Mouse (Mus musculus) granulocyte monocyte progenitor cell, adult 5-6 weeks (primary cell): ENCODE results near the gene Gng2. TPM values are rescaled to one million over a fixed set of nuclear protein-coding genes. Genes with fewer than 3 reads are reported as not detected.
A peak's percentile ranks its signal among the peaks of the same experiment; 100 is the strongest.

Source experiments
- ATAC-seq: replicated peaks from 2 replicates; pipeline ENCODE4 v1.8.0; 2016; ENCODE audit warnings: mild to moderate bottlenecking, moderate TSS enrichment, inconsistent platforms; ENCODE audit not compliant: poor library complexity, severe bottlenecking
- total RNA-seq, 2 experiments: library from RNA; stranded (forward) in 1 of 2; stranded (reverse) in 1 of 2; fragments of 200-712, 200-1000 nt in 1 of 2; fragments of >200 nt in 1 of 2; fragmentation: Nextera tagmentation in 1 of 2; gene quantifications; 2 replicates each; pipeline ENCODE4 v1.2.3; 2014 to 2017

The Gng2 gene
- total RNA-seq, 2 experiments from 2014 or later: 36.0 to 52.6 TPM

DNA sequence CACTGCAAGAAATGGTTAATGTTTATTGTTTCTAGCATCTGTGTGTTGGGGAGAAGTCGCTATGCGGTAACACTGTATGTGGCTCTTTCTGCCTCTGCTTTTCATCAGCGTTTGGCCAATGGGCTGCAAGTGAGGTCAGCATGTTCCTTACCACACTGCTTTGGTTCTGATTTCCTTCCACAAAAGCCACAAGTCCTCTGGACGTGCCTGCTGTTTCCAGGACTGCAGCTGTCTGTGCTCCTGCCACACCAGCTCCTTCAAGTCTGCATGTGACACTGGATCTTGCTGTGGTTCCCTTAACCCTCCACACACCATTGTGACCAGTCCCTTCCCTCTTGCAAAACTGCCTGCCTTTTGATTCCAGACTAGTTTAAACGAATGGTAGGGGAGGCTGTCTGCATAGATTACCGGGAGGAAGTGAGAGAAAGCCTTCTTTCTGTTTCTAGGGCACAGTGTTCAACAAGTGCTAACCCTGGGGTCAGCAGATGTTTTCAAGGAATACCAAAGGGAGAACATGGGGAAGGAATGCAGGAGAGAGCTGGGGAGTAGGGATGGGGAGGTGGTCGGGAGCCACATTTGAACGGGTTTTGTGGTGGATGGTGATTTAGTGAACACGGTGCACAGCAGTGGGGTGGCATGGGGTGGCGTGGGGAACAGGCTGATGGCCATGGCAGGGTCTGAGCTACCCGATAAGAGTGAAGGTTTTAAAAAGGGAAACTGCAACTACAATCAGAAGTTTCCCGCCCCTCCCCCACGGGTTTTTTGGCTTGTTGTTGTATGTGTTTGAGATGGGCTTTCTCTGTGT, 7.9 kb upstream of the Gng2 start:
- ATAC-seq: peak; percentile 88

DNA sequence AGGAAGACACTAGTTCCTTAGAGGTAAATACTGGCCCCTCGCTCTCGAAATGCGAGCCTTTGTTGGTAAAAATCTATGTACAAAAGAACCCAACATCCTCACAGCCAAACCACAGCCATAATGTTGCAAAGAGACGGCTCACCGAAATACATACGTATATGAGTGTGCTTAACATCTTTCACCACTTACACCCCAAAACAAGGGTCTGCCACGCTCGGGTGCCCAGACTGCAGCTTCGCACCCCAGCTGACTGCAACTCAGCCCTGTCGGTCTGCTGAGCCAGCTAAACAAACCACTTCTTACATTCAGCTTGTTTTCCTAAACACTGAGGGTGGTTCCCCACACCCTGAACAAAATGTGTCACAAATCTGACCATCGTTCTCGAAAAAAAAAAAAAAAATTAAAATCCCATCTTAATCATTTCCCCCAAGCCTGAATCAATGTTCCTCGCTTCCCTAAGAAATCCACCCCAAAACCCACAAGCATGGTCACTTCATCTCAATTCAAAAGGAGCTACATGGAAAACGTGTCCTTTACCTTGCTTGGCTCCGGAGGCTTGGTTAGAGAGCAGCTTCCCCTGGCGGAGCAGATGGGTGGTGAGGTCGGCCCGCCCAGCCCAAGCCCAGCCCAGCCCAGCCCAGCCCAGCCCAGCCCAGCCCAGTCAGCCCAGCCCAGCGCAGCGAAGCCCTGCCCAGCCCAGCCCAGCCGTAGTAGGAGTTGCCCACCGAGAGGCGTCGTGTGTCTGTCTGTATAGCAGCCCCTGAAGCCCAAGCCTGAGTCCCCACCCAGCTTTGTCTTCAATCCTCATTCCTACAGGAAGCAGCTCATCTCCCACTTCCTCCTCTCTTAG, 781 bp downstream of the Gng2 start:
- peak; percentile 74 for ATAC-seq

DNA sequence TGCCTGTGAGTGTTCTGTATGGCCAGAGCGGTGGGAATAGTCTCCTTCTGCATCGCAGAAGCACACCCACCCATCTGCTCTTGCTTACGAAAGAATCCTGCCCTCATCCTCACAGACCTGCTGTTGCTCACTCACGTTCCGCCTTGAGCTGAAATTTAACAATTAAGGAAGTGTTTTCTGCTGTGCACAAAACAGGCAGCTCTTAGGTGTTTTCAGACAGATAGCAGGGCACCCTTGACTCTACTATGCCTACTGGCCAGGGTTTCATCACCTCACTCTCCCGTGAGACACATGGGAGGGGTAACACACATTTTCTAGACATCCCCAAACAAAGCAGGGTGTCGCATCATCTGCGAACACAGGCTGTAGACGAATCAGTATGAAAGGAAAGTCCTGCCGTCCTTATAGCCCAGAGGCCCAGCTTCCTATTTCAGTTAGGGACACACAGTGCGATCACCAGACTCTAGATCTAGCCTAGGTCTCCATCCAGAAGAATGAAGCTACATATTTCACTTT, 2.4 kb downstream of the Gng2 start:
- peak; percentile 46 for ATAC-seq

DNA sequence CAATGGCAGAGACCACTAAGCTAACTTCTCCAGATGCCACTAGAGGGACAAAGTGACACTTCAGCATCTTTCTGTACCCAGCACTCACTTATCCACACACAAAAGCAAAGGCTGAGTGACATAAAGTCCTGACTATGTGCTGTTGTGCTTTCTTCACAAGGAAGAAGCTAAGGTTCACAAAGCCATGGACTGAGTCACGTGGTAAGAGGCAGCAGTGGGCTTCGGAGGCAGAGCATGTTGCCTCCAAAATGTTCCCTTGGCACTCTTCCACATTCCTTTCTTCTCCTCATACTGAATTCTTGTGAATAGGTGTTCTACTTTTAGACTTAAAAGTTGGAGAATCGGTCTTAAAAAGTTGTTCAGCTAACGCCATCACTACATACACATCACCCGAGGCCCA, 3.0 kb downstream of the Gng2 start:
- no peak for ATAC-seq

DNA sequence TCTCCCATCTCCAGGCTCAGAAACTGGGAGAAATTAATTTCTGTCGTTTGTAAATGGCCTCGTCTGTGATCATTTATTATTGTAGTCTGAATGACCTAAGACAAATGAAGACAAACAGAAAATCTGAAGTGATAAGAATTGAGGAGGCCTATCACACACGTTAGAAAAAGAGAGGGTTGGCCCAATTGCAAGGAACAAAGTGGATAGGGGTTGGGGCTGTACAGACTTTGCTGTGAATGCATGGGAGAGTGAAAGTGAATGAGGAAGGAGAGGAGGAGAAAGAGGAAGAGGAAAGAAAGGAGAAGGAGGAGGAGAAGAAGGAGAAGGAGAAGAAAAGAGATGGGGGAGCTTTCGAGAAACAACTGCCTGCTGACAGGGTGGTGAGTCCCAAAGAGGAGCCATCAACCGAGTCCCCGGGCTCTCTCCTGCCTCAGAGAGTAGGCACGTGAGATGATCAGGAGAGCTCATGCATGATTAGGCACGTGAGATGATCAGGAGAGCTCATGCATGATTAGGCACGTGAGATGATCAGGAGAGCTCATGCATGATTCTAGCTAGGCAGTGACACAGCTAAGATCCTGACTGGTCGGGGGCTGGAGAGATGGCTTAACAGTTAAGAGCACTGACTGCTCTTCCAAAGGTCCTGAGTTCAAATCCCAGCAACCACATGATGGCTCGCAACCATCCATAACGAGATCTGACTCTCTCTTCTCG, 5.0 kb downstream of the Gng2 start:
- ATAC-seq: peak; percentile 26

DNA sequence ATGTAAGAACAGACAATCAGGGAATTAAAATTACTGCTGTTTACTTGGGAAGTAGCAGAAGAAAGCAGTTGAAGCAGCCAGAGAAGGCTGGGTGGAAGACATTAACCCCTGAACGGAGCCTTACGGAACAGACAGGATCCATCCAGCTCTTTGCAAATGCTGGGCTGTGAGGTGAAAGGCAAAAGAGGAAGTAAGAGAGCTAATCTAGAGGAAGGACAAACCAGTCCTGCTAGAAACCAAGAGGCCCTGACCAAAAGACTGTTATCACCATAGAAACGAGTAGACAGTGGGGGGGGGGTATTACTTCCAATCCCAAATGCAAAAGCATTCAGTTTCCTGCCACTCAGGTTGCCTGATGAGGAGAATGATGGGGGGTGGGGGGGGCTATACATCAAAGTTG, 6.6 kb downstream of the Gng2 start:
- peak; percentile 49 for ATAC-seq

DNA sequence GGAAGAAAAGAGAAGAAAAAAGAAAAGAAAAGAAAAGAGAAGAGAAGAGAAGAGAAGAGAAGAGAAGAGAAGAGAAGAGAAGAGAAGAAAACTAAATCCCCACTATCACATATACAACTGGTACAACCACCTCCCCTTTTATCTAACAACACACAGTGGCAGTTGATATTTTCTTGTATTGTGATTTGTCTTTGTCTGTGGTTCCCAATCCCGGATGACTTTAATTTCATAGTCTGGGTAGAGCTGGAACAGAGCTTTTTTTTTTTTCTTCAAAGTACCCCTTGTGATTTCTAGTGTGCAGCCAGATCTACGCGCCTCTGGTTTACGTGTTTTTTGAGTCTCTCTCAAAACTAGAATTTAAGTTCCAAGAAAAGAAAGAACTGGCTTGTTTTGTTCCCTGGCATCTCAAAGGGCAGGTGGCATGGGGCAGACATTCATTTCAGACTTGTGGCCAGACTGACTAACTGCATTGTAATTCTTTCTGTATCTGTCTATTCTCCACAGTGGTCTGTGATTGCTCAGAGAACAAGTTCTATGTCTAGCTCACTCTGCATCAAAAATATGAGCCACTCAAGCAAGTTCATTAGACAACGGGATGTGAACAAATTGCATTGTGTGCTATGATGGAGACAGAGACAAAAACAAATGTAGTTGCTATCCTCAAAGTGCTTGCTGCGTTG, 7.2 kb downstream of the Gng2 start:
- ATAC-seq: no peak

DNA sequence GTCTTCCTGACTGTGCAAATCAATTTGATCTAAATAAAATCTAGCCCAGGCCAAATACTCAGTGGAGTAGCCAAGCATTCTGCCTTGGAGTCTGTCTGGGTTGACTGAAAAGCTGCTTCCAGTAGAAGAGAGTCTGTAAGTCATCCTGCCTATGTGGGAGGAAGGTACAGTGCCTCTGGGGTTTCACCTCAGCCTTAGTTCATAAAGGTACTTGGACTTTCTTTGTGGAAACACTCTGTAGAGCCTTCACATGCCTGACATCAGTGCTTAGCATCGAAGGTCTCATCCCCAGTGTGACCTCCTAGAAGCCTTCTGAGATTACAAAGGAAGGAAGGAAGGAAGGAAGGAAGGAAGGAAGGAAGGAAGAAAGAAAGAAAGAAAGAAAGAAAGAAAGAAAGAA, 7.9 kb downstream of the Gng2 start:
- ATAC-seq: no peak

DNA sequence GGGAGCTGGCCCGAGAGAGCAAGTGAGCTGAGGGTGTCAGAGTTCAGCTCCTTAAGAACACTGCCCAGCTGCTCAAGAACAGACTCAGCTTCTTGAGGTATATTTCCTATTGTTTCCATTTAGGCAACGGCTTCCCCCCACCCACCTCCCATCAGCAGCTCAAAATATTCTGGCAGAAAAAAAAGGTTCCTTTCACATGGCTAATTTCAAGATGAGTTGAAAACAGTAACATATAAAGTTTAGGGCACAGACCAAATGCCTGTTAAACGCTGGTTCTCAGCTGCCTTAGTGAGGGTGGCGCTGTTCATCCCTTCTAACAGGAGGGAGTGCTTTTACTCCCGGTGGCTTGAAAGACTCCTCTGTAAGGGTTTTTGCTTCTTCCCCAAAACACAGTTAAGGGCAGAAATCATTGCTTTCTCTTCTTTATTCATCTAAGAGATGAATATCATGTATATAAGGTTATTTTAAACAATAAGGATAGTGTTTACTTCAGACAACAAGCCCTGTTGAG, 8.4 kb downstream of the Gng2 start:
- ATAC-seq: no peak

DNA sequence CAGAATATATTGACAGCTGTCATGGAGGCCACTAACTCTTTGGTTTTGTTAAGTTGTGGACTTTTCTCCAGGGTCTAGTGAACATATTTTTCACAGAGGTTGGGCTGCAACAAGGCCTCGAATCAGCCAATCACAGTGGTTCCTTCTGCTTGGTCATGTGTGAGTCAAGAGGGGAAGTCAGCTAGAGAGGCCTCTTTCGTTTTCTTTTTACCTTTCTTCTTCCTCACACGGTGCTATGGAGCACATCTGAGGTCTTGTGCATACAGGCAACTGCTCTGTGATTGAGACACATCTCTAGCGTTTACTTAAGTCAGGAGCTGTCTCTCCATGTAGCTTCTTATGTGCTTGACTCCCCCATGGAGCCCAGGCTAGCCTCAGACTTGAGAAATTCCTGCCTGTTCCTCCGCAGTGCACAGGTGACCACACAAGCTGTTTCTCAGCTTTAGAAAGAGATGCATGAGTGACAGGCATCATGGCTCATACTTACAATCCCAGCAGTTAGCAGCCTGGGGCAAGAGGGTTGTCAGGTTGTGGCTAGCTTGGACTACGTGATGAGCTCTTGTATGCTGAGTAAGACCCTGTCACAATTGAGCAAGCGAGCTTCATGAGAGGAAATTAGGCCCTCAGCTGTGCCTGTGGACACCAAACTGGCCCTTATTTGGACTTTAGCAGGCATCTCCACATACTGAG, 9.0 kb downstream of the Gng2 start:
- peak; percentile 59 for ATAC-seq

DNA sequence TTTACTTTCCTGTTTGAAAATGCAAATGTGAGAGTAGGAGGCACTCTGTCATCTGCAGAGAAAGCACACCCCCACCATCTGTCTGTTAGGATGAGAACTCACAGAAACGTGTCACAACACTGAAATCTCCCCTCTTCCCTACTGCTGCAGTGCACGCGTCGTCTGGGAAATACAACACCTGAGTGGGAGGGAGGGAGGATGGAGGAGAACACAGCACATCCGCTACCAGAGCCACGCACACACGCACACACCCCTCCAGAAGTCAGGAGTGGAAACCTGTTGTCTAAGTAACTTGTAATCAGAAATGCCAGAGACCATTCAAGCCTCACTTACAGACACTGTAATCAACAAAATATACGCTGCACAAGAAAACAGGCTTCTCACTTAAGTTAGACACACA, 9.9 kb downstream of the Gng2 start:
- ATAC-seq: no peak

DNA sequence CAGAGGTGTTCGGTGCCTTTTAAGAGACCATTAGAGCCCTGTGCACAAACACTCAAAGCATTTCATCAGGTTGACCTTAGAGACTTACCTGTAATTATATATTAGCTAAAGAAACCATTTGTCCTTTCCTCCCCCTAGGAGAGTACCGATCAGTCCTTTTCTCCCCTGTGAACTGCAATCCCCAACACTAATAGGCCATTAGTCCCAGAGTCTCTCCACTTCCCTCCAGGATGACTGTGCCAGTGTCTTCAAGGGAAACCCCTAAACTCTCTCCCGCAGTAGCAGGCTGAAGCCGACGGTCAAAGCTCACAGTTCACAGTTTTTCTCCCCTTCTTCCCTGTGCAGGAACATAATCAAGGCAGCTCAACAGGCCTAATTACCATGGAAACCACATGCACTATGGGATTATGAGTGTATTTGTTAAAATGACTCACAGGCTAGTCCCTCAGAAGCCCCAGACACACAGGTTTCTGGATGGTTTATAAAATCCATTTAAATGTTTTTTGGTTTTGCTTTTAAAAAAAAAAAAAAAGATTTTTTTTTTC, 13.4 kb downstream of the Gng2 start:
- ATAC-seq: no peak

DNA sequence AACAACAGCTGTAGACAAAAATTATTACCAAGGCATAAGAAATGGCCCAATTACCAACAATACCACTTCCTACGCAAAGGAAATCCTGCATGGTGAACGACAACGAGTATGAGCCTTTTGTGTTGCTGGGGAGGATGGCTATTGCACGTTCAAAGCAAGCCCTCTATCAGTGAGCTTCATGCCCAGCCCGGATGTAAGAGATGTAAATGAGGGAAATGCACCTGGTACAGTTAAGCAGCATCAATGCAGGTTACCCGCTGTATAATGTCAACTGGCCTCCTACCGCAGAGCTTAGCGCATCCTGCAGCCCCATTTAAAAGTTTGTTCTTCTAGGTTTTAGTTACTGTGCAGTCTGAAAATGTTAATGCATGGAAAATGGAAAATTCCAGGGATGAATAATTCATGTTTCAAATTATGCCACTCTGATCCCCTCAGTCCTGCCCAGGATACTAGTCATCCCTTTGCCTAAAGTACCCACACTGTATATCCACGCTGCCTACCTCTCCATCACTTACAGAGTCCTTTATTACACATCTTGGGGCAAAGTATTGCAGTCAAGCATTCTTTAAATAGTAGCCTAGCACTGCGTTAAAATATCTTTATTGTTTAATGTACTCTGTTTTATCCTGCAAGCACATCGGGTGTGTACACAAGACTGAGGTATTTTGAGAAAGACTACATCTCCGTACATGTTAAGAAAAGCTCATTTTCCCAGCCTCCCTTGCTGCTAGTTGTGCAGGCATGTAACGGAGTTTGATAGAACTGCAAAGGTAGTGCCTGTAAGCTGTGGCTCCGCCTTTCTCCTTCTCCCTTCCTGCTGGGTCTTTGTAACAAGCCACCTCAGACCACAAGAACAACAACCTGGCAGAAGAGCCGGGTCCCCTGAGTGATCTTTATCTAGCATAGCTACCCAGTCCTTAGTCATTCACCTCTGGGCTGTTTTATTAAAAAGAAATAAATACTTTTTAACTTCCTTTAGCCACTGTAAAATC, 15.2 kb downstream of the Gng2 start:
- no peak for ATAC-seq

DNA sequence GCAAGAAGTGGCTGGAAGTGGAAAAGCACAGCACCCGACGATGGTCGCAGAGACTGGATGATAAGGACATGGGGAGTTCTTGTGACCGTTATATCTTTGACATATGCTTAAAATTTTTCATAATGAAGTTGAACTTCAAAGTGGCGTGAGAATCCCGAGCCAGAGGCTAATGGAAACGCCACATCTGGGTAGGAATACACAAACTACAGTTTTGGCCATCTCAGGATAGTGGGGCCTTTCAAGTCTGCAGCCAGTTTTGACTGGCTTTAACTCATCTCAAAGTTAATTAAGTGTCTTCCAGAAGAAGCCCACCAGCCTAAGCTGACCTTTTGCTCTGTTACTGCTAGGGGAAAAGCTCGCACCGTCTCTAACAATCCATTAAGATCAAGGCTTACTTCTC, 17.6 kb downstream of the Gng2 start:
- ATAC-seq: no peak

DNA sequence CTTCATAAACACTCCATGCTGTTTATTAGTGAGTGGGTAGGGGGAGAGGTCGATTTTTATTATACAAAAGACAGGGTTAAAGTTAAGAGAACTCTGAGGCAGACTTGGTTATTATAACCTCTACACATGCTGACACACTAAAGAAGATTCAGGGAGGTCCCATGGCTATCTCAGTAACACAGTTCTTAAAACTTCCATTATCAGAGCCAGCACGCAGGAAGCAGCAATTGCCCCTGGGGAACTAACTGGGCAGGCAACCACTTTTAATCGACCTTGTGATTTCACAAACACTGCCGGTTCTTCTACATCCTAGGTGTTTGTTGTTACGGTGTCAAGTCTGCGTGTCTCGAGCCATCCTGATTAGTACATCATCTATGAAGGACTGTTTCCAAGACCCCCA, 22.4 kb downstream of the Gng2 start:
- no peak for ATAC-seq

DNA sequence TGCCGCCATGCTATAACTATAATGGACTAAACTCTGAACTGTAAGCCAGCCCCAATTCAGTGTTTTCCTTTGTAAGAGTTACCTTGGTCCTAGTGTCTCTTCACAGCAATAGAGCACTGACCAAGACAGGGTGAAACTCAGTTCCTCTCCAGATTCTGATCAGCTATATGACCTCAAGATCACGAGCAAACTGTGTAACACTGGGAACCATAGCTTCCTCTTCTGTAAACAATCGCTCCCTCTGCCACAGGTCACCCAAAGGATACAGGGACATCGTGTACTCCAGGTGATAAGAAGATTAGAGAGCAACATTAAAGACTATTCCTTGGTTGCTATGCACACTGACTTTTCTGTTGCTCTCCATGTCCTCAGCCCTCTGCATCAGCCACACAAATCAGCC, 26.6 kb downstream of the Gng2 start:
- ATAC-seq: peak; percentile 59

DNA sequence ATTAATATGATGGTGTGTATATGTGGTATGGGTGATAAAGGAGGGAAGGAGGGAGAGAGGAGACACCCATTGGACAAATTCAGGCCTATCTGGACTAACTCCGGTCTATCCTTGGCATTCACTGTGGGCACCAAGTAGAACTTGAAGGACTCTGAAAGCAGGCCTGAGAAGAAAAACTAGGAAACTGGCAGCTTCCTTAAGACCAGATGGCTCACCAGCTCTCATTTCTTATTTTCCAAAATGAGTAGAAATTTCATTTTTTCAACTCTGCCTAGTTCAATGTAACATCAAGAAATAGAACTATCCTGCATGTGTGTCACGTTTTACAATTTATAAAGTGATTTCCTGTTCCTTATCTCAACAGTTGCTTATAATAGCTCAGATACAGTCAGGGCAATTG, 28.0 kb downstream of the Gng2 start:
- no peak for ATAC-seq

DNA sequence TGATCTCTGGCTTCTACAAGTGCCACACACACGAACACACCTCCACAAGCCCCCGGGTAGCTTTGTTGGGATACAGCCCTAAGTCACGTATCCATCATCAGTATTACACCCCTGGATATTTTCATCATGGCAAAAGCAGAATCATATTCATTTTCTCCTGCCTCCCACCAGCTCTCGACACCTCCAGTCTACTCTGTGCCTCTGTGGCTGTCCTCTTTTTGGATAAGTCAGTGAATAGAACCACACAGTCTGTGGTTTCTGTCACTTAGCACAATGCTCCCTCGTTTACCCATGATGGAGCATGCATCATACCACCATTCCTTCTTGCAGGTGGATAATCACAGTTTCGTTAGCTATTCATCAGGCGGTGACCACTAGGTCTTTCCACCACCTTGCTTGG, 31.2 kb downstream of the Gng2 start:
- no peak for ATAC-seq
